Mouse (Mus musculus) Muller cell, postnatal 12 days (primary cell): Measurements from ENCODE around the gene Srr.

Source experiments
- DNase-seq: peaks from one replicate; pipeline ENCODE4 v3.0.0-alpha.2; 2015; ENCODE audit errors: inconsistent ontology term

The Srr gene

GRCm38 (mm10) chr11:74863471-74863870, 62.3 kb downstream of the Srr start:
- DNase-seq, result no peak

- DNase-seq, result no peak
Measured at GRCm38 (mm10) chr11:74862129-74862528, 63.6 kb downstream of the Srr start.

- DNase-seq, result no peak
Measured at GRCm38 (mm10) chr11:74857756-74858155, 68.0 kb downstream of the Srr start.
